Mouse (Mus musculus) megakaryocyte, embryonic 14.5 days (primary cell): ENCODE measurements at regions not wholly inside any gene's neighbourhood (a gene's known extent, or its start where the extent isn't known, plus 50 kb on each side); places are given as distances from the start of the nearest gene placed in this dataset.

Experiments
- FLI1 ChIP-seq: IDR thresholded peaks from 2 replicates; pipeline ENCODE4 v1.6.1; 2012; ENCODE audit warnings: low read length, inconsistent platforms, mixed read lengths
- GATA1 ChIP-seq: IDR thresholded peaks from 3 replicates; pipeline ENCODE4 v1.6.1; 2012; ENCODE audit warnings: mixed read lengths, low read length, inconsistent platforms, borderline replicate concordance

DNA sequence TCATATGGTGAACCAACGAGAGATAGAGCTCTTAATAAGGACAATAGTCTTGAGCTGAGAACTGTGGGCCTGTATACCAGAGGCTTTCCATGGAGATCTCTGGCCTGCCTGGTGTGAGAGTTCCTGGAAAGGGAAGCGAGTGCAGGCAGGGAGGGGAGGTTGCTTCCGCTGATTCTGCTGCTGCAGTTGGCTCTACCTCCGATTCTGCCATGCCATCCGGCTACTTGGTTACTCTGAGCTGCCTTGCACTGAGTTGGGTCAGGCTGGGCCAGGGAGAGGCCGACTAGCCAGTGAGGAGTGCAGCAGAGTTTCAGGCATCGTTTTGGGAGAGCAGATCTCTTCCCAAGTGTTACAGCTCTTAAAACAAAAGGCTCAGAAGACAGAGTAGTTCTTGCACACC is 285.2 kb downstream of the Dhx35 start:
- TF ChIP-seq GATA1 (no peak), FLI1 (no peak)
